Mouse (Mus musculus): ENCODE data around the gene Izumo1. TPM values are rescaled to one million over a fixed set of nuclear protein-coding genes. Genes with fewer than 3 reads are reported as not detected.

The Izumo1 gene
- polyA plus RNA-seq, 1 experiment from 2014 or later, result 0.13 TPM

Other genes with a start within 250 kb of the Izumo1 start
- 313 and 314 TPM in 2 replicates for gene Snrnp70, start 226.1 kb upstream of the Izumo1 start, polyA plus RNA-seq (2016; fragmentation: Nextera tagmentation; extraction: Ambion mirVana)
- not detected in 2 replicates for gene Kcna7, start 216.2 kb upstream of the Izumo1 start, polyA plus RNA-seq (2016; fragmentation: Nextera tagmentation; extraction: Ambion mirVana)
- 0.32 and 0.65 TPM in 2 replicates for gene Ntf5, start 208.1 kb upstream of the Izumo1 start, polyA plus RNA-seq (2016; fragmentation: Nextera tagmentation; extraction: Ambion mirVana)
- 0.50 TPM in 1 of 2 replicates, not detected in the other for gene Lhb, start 201.0 kb upstream of the Izumo1 start, polyA plus RNA-seq (2016; fragmentation: Nextera tagmentation; extraction: Ambion mirVana)
- gene Gys1, start 187.0 kb upstream of the Izumo1 start, polyA plus RNA-seq (2016; fragmentation: Nextera tagmentation; extraction: Ambion mirVana), result 28.7 and 30.7 TPM in 2 replicates
- 167 and 175 TPM in 2 replicates for gene Ruvbl2, start 183.7 kb upstream of the Izumo1 start, polyA plus RNA-seq (2016; fragmentation: Nextera tagmentation; extraction: Ambion mirVana)
- gene Ftl1, start 161.9 kb upstream of the Izumo1 start, polyA plus RNA-seq (2016; fragmentation: Nextera tagmentation; extraction: Ambion mirVana), result 5,523 and 5,537 TPM in 2 replicates
- gene Bax, start 154.9 kb upstream of the Izumo1 start, polyA plus RNA-seq (2016; fragmentation: Nextera tagmentation; extraction: Ambion mirVana), result 240 and 256 TPM in 2 replicates
- gene Tulp2, start 139.9 kb upstream of the Izumo1 start, polyA plus RNA-seq (2016; fragmentation: Nextera tagmentation; extraction: Ambion mirVana), result 0.29 and 0.34 TPM in 2 replicates
- gene Gm45808, start 135.0 kb upstream of the Izumo1 start, polyA plus RNA-seq (2016; fragmentation: Nextera tagmentation; extraction: Ambion mirVana), result not detected in 2 replicates
- 3.0 and 3.6 TPM in 2 replicates for gene Dhdh, start 133.0 kb upstream of the Izumo1 start, polyA plus RNA-seq (2016; fragmentation: Nextera tagmentation; extraction: Ambion mirVana)
- gene Nucb1, start 111.4 kb upstream of the Izumo1 start, polyA plus RNA-seq (2016; fragmentation: Nextera tagmentation; extraction: Ambion mirVana), result 89.5 and 90.5 TPM in 2 replicates
- 14.6 and 16.6 TPM in 2 replicates for gene Ppp1r15a, start 95.5 kb upstream of the Izumo1 start, polyA plus RNA-seq (2016; fragmentation: Nextera tagmentation; extraction: Ambion mirVana)
- 0.74 and 1.0 TPM in 2 replicates for gene Plekha4, start 95.5 kb upstream of the Izumo1 start, polyA plus RNA-seq (2016; fragmentation: Nextera tagmentation; extraction: Ambion mirVana)
- 0.42 and 0.52 TPM in 2 replicates for gene Hsd17b14, start 66.9 kb upstream of the Izumo1 start, polyA plus RNA-seq (2016; fragmentation: Nextera tagmentation; extraction: Ambion mirVana)
- gene Bcat2, start 51.7 kb upstream of the Izumo1 start, polyA plus RNA-seq (2016; fragmentation: Nextera tagmentation; extraction: Ambion mirVana), result 18.3 and 22.2 TPM in 2 replicates
- not detected in 2 replicates for gene Fgf21, start 6.3 kb upstream of the Izumo1 start, polyA plus RNA-seq (2016; fragmentation: Nextera tagmentation; extraction: Ambion mirVana)
- gene Fut1, start 4.5 kb upstream of the Izumo1 start, polyA plus RNA-seq (2016; fragmentation: Nextera tagmentation; extraction: Ambion mirVana), result 0.10 and 0.24 TPM in 2 replicates
- gene Rasip1, start 5.7 kb downstream of the Izumo1 start, polyA plus RNA-seq (2016; fragmentation: Nextera tagmentation; extraction: Ambion mirVana), result 8.3 and 8.9 TPM in 2 replicates
- 2.6 and 3.1 TPM in 2 replicates for gene Mamstr, start 18.2 kb downstream of the Izumo1 start, polyA plus RNA-seq (2016; fragmentation: Nextera tagmentation; extraction: Ambion mirVana)
- gene Fut2, start 44.6 kb downstream of the Izumo1 start, polyA plus RNA-seq (2016; fragmentation: Nextera tagmentation; extraction: Ambion mirVana), result 0.11 TPM in 1 of 2 replicates, not detected in the other
- gene Ntn5, start 62.2 kb downstream of the Izumo1 start, polyA plus RNA-seq (2016; fragmentation: Nextera tagmentation; extraction: Ambion mirVana), result 0.23 and 0.33 TPM in 2 replicates
- 0.64 and 0.68 TPM in 2 replicates for gene Sec1, start 72.6 kb downstream of the Izumo1 start, polyA plus RNA-seq (2016; fragmentation: Nextera tagmentation; extraction: Ambion mirVana)
- 10.2 and 11.0 TPM in 2 replicates for gene Car11, start 78.0 kb downstream of the Izumo1 start, polyA plus RNA-seq (2016; fragmentation: Nextera tagmentation; extraction: Ambion mirVana)
- gene Dbp, start 83.3 kb downstream of the Izumo1 start, polyA plus RNA-seq (2016; fragmentation: Nextera tagmentation; extraction: Ambion mirVana), result 3.8 and 3.9 TPM in 2 replicates
- gene Rpl18, start 93.6 kb downstream of the Izumo1 start, polyA plus RNA-seq (2016; fragmentation: Nextera tagmentation; extraction: Ambion mirVana), result 707 and 745 TPM in 2 replicates
- 26.5 and 30.1 TPM in 2 replicates for gene Sphk2, start 96.2 kb downstream of the Izumo1 start, polyA plus RNA-seq (2016; fragmentation: Nextera tagmentation; extraction: Ambion mirVana)
- 1.1 and 1.5 TPM in 2 replicates for gene Fam83e, start 99.4 kb downstream of the Izumo1 start, polyA plus RNA-seq (2016; fragmentation: Nextera tagmentation; extraction: Ambion mirVana)
- gene Spaca4, start 104.0 kb downstream of the Izumo1 start, polyA plus RNA-seq (2016; fragmentation: Nextera tagmentation; extraction: Ambion mirVana), result not detected in 2 replicates
- gene Lmtk3, start 161.9 kb downstream of the Izumo1 start, polyA plus RNA-seq (2016; fragmentation: Nextera tagmentation; extraction: Ambion mirVana), result 10.2 and 10.8 TPM in 2 replicates
- gene Sult2b1, start 162.9 kb downstream of the Izumo1 start, polyA plus RNA-seq (2016; fragmentation: Nextera tagmentation; extraction: Ambion mirVana), result 1.5 and 1.9 TPM in 2 replicates
- gene Cyth2, start 192.8 kb downstream of the Izumo1 start, polyA plus RNA-seq (2016; fragmentation: Nextera tagmentation; extraction: Ambion mirVana), result 275 and 276 TPM in 2 replicates
- 0.73 and 0.95 TPM in 2 replicates for gene Kcnj14, start 203.0 kb downstream of the Izumo1 start, polyA plus RNA-seq (2016; fragmentation: Nextera tagmentation; extraction: Ambion mirVana)
- gene Grwd1, start 209.1 kb downstream of the Izumo1 start, polyA plus RNA-seq (2016; fragmentation: Nextera tagmentation; extraction: Ambion mirVana), result 55.5 and 60.0 TPM in 2 replicates

All from forebrain, embryonic 12.5 days (tissue).